Mouse (Mus musculus) midbrain, embryonic 11.5 days (tissue): Measurements from ENCODE around the gene Parp4. TPM values are rescaled to one million over a fixed set of nuclear protein-coding genes. Genes with fewer than 3 reads are reported as not detected.
A peak's percentile ranks its signal among the peaks of the same experiment; 100 is the strongest.

Source experiments
- ATAC-seq: fragments of 200-750 bp; cut with Nextera tagmentation; 2 replicates; pipeline ENCODE4 v1.8.0; 2017; ENCODE audit warnings: moderate TSS enrichment, moderate library complexity; ENCODE audit not compliant: low FRiP score
- DNase-seq: peaks from one replicate; pipeline ENCODE4 v3.0.0; 2015; ENCODE audit warnings: low spot score; ENCODE audit errors: missing footprints
- H3K27ac ChIP-seq: fragments of 300-500 bp; sonication (generic); 2 replicates; pipeline ENCODE4 v1.5.1; 2014; ENCODE audit warnings: low read depth, low read length
- H3K27me3 ChIP-seq: fragments of 300-500 bp; sonication (generic); 2 replicates; pipeline ENCODE4 v1.6.1; 2014; ENCODE audit warnings: mild to moderate bottlenecking, low read length, moderate library complexity, mixed read lengths; ENCODE audit not compliant: control insufficient read depth, insufficient read depth
- H3K36me3 ChIP-seq: fragments of 300-500 bp; sonication (generic); 2 replicates; pipeline ENCODE4 v1.6.1; 2014; ENCODE audit warnings: mild to moderate bottlenecking, low read length, moderate library complexity, mixed read lengths; ENCODE audit not compliant: control insufficient read depth, insufficient read depth
- H3K4me1 ChIP-seq: fragments of 300-500 bp; sonication (generic); 2 replicates; pipeline ENCODE4 v1.6.1; 2014; ENCODE audit warnings: low read length; ENCODE audit not compliant: control insufficient read depth, insufficient read depth
- H3K4me2 ChIP-seq: fragments of 300-500 bp; sonication (generic); 2 replicates; pipeline ENCODE4 v1.6.1; 2014; ENCODE audit warnings: mild to moderate bottlenecking, moderate library complexity
- H3K4me3 ChIP-seq: fragments of 300-500 bp; sonication (generic); 2 replicates; pipeline ENCODE4 v1.5.1; 2014; ENCODE audit warnings: low read depth, low read length
- H3K9ac ChIP-seq: fragments of 300-500 bp; sonication (generic); 2 replicates; pipeline ENCODE4 v1.6.1; 2014; ENCODE audit warnings: low read length
- H3K9me3 ChIP-seq: fragments of 300-500 bp; sonication (generic); 2 replicates; pipeline ENCODE4 v1.6.1; 2016; ENCODE audit warnings: low read length; ENCODE audit not compliant: control insufficient read depth
- WGBS: fragments of 180-500 bp; shearing (Covaris S2); extraction: QIAGEN DNeasy Blood & Tissue Kit; methylation state at CpG from one replicate; pipeline ENCODE4 v1.1.7; 2014; 5-methylcytosine and 5-hydroxymethylcytosine counted together
- polyA plus RNA-seq: library from polyadenylated mRNA; unstranded; fragments of >200 nt; fragmentation: Nextera tagmentation; extraction: Ambion mirVana; gene quantifications from 2 replicates; pipeline ENCODE4 v1.2.1, GENCODE M21; 2014

The Parp4 gene
- polyA plus RNA-seq, 1 experiment from 2014 or later, result 1.5 TPM

DNA sequence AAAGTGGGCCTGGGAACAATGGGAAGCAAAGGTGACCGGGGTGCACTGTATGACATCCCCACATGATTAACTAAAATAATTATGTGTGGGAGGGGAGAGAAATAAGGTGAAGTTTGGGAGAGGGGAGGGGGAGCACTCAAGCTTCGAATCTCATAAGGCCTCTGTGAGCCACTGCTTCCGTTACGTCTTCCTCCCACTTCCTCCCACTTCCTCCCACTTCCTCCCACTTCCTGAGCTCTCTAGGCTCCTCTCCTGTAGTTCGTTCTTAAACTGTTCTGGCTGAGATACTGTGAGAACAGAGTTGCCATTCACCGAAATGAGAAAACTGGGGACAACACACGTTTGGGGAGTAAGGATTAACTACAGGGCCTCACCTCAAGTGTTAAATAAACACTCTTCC is 7.9 kb upstream of the Parp4 start:
- 83% methylated on average over 7 of the region's 7 CpGs for WGBS
- ATAC-seq (no peak), DNase-seq (no peak)
- Histone ChIP-seq H3K36me3 (peaks cover 5% of the 10 kb centered on the region), H3K9me3 (no peaks in the 10 kb centered on the region), H3K27me3 (no peaks in the 10 kb centered on the region), H3K27ac (no peak overlapping the region), H3K9ac (no peak overlapping the region), H3K4me2 (no peak overlapping the region), H3K4me3 (no peak overlapping the region), H3K4me1 (peaks cover 6% of the 10 kb centered on the region)

DNA sequence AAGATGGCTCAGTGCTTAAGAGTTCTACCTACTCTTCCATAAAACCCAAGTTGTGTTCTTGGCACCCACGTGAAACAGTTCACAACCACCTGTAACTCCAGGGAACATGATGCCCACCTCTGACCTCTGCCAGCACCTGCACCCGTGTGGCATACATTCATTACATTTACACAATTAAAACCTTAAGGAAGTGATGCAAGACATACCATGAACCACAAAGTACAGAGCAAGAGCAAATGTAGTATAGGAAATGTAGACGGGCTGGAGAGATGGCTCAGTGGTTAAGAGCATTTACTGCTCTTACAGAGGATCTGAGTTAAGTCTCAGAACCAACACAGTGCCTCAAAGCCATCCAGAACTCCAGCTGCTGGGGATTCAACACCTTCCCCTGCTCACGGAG is 6.4 kb upstream of the Parp4 start:
- DNase-seq (no peak), ATAC-seq (no peak)
- 85% methylated on average over 4 of the region's 4 CpGs for WGBS
- no peak overlapping the region for H3K4me3 ChIP-seq
- H3K9me3 ChIP-seq, result no peaks in the 10 kb centered on the region
- H3K27ac ChIP-seq, result no peak overlapping the region
- no peak overlapping the region for H3K9ac ChIP-seq
- H3K27me3 ChIP-seq, result no peaks in the 10 kb centered on the region
- peaks cover 6% of the 10 kb centered on the region for H3K4me1 ChIP-seq
- H3K4me2 ChIP-seq, result no peak overlapping the region
- H3K36me3 ChIP-seq, result no peaks in the 10 kb centered on the region; the same call in 1 of the 2 replicates

DNA sequence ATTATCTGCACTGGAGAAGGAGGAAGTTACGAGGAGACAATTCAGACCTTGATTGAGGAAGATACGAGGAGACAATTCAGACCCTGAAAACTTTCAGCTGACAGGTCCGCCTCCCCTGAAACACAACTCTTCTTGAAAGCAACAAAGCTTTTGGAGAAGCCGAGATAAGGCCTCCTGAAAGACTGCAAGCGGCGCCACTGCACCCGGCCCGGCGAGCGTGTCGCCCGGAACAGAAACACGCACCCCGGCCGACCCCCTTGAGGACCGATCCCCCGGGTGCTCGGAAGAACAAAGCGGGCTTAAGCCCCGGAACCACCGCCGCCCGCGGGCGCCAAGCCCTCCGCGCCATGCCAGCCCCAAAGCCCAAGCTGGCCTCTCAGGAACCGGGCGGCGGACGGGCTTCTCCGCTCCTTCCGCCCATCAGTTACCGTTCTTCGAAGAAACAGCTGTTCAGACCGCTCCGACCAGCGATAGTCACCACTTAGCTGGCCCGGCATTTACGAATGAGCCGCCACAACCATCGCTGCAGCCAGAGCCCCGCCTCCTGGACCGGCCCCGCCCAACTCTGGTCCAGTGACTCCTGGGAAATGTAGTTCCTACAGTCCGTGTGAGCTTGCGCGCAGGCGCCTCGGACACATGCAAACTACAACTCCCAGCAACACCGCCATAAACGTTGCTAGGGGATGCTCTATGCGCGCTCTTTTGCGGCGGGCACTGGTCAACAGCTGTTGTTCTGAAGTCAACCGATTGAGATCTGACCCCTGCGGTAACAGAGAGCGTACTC is 3.9 kb upstream of the Parp4 start:
- no peaks in the 10 kb centered on the region; the same call in 1 of the 2 replicates for H3K36me3 ChIP-seq
- H3K4me3 ChIP-seq, result peak overlapping the region; percentile 55
- WGBS, result under 1% methylated on average over 59 of the region's 59 CpGs
- ATAC-seq (peak; percentile 100), DNase-seq (peak; percentile 99)
- peak overlapping the region; percentile 71 for H3K27ac ChIP-seq
- H3K9ac ChIP-seq, result peak overlapping the region; percentile 62
- no peaks in the 10 kb centered on the region for H3K27me3 ChIP-seq
- H3K9me3 ChIP-seq, result no peaks in the 10 kb centered on the region
- H3K4me1 ChIP-seq, result peaks cover 6% of the 10 kb centered on the region
- H3K4me2 ChIP-seq, result peak overlapping the region; percentile 51

GRCm38 (mm10) chr14:56572546-56572945 is 2.9 kb upstream of the Parp4 start:
- H3K9ac ChIP-seq, result no peak overlapping the region
- no peak overlapping the region for H3K27ac ChIP-seq
- 73% methylated on average over 2 of the region's 2 CpGs for WGBS
- peaks cover 6% of the 10 kb centered on the region for H3K4me1 ChIP-seq
- H3K9me3 ChIP-seq, result no peaks in the 10 kb centered on the region
- peak overlapping the region; percentile 43 for H3K4me2 ChIP-seq
- H3K27me3 ChIP-seq, result no peaks in the 10 kb centered on the region
- DNase-seq, result peak; percentile 84
- H3K4me3 ChIP-seq, result no peak overlapping the region
- ATAC-seq, result no peak
- H3K36me3 ChIP-seq, result no peaks in the 10 kb centered on the region

GRCm38 (mm10) chr14:56575969-56576901 is 816 bp downstream of the Parp4 start:
- H3K4me2 ChIP-seq, result peak overlapping the region; percentile 65
- H3K9ac ChIP-seq, result no peak overlapping the region
- H3K27ac ChIP-seq, result no peak overlapping the region
- ATAC-seq (no peak), DNase-seq (no peak)
- H3K4me1 ChIP-seq, result no peaks in the 10 kb centered on the region; the same call in 1 of the 2 replicates
- H3K27me3 ChIP-seq, result no peaks in the 10 kb centered on the region
- WGBS, result 74% methylated on average over 18 of the region's 18 CpGs
- no peaks in the 10 kb centered on the region for H3K9me3 ChIP-seq
- peak overlapping the region; percentile 40; the same call in 1 of the 2 replicates for H3K4me3 ChIP-seq
- no peaks in the 10 kb centered on the region for H3K36me3 ChIP-seq

DNA sequence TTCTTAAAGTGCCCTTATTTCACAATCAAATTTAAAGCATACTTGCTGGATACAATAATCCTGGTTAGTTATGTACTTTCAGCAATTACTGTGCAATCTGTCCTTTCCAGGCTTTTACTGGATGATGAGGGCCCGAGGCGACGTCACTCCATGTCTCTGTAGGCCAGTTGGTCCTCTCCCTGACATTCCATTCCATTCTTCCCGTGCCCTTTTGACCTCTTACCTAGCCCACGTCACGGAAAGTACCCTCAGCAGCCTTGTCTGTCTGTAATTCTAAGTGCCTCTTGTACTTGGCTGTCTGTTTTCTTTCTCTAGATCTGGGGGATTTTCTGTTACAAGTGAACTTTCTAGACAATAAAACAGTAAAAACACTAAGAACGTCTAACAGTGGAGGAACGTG is 3.6 kb downstream of the Parp4 start:
- Histone ChIP-seq H3K36me3 (no peaks in the 10 kb centered on the region), H3K9ac (no peak overlapping the region), H3K27ac (no peak overlapping the region), H3K4me1 (no peaks in the 10 kb centered on the region; the same call in 1 of the 2 replicates), H3K4me2 (no peak overlapping the region), H3K4me3 (no peak overlapping the region), H3K27me3 (no peaks in the 10 kb centered on the region), H3K9me3 (no peaks in the 10 kb centered on the region)
- 63% methylated on average over 8 of the region's 8 CpGs for WGBS
- ATAC-seq (no peak), DNase-seq (no peak)

DNA sequence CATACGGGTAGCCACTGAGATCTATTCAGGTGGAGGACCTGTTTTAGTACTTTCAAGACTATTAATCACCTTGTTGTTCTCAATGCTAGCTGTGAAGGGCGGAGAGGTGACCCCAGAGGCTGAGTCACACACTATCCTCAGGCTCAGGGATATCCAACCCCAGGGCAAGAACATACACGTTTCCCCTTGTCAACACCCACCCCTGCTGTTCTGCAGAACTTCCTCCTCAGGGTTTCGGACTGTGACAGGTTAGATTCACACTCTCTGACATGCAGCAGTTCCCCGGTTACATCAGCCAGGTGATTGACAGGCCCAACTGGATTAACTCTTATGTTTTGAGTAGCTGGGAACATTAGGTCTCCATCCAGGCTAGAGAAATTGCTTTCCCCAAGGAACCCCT is 5.7 kb downstream of the Parp4 start:
- DNase-seq (no peak), ATAC-seq (no peak)
- WGBS, result 70% methylated on average over 5 of the region's 5 CpGs
- no peak overlapping the region for H3K9ac ChIP-seq
- no peaks in the 10 kb centered on the region for H3K4me1 ChIP-seq
- H3K36me3 ChIP-seq, result no peaks in the 10 kb centered on the region
- no peak overlapping the region for H3K27ac ChIP-seq
- no peak overlapping the region for H3K4me2 ChIP-seq
- H3K9me3 ChIP-seq, result no peaks in the 10 kb centered on the region
- H3K27me3 ChIP-seq, result no peaks in the 10 kb centered on the region
- no peak overlapping the region for H3K4me3 ChIP-seq

DNA sequence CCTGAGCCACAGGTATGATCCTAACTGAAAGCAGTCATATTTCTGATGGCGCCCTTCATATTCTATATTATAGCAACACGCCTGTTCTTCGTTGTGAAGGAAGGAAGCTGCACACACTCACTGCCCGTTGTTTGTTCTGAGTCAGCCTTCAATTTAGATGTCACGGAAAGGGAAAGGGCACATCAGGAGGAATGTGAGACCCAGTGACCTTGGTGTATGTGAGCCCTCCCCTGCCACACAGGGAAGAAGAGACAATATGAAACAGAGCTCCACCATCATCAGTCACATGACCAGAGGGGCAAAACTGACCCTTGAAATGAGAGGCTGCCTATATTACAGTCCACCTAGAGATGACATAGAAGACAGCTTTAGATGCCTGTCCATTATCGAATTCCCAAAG is 6.9 kb downstream of the Parp4 start:
- Histone ChIP-seq H3K4me2 (no peak overlapping the region), H3K4me3 (no peak overlapping the region), H3K27ac (no peak overlapping the region), H3K9me3 (no peaks in the 10 kb centered on the region), H3K27me3 (no peaks in the 10 kb centered on the region), H3K4me1 (no peaks in the 10 kb centered on the region), H3K36me3 (no peaks in the 10 kb centered on the region), H3K9ac (no peak overlapping the region)
- 93% methylated on average over 6 of the region's 6 CpGs for WGBS
- ATAC-seq, result no peak
- DNase-seq, result no peak

- H3K4me3 ChIP-seq, result no peak overlapping the region
- no peaks in the 10 kb centered on the region for H3K27me3 ChIP-seq
- WGBS, result 96% methylated on average over 9 of the region's 9 CpGs
- DNase-seq, result no peak
- no peak overlapping the region for H3K4me2 ChIP-seq
- no peaks in the 10 kb centered on the region for H3K4me1 ChIP-seq
- no peak overlapping the region for H3K27ac ChIP-seq
- ATAC-seq, result no peak
- no peaks in the 10 kb centered on the region for H3K9me3 ChIP-seq
- no peaks in the 10 kb centered on the region for H3K36me3 ChIP-seq
- no peak overlapping the region for H3K9ac ChIP-seq
Measured at GRCm38 (mm10) chr14:56592191-56592590, 16.8 kb downstream of the Parp4 start.
